Mouse (Mus musculus) stomach, embryonic 15.5 days (tissue): ENCODE results near the gene Cap2. TPM values are rescaled to one million over a fixed set of nuclear protein-coding genes. Genes with fewer than 3 reads are reported as not detected.

Source experiments
- ATAC-seq: fragments of 200-750 bp; cut with Nextera tagmentation; 2 replicates; pipeline ENCODE4 v1.8.0; 2017; ENCODE audit warnings: low read depth, moderate number of reproducible peaks, moderate TSS enrichment; ENCODE audit not compliant: insufficient read depth, low FRiP score
- H3K27ac ChIP-seq: fragments of 300-500 bp; sonication (generic); 2 replicates; pipeline ENCODE4 v1.5.1; 2015; ENCODE audit warnings: mild to moderate bottlenecking, inconsistent platforms
- H3K27me3 ChIP-seq: fragments of 300-500 bp; sonication (generic); replicated peaks from 2 replicates; pipeline ENCODE4 v1.6.1; 2015; ENCODE audit warnings: inconsistent platforms
- H3K36me3 ChIP-seq: fragments of 300-500 bp; sonication (generic); 2 replicates; pipeline ENCODE4 v1.6.1; 2015; ENCODE audit warnings: inconsistent platforms
- H3K4me1 ChIP-seq: fragments of 300-500 bp; sonication (generic); 2 replicates; pipeline ENCODE4 v1.6.1; 2015; ENCODE audit warnings: inconsistent platforms
- H3K4me2 ChIP-seq: fragments of 300-500 bp; sonication (generic); 2 replicates; pipeline ENCODE4 v1.6.1; 2015; ENCODE audit warnings: mild to moderate bottlenecking, inconsistent platforms
- H3K4me3 ChIP-seq: fragments of 300-500 bp; sonication (generic); replicated peaks from 2 replicates; pipeline ENCODE4 v1.5.1; 2015; ENCODE audit warnings: inconsistent platforms
- H3K9ac ChIP-seq: fragments of 300-500 bp; sonication (generic); 2 replicates; pipeline ENCODE4 v1.6.1; 2015; ENCODE audit warnings: inconsistent platforms
- H3K9me3 ChIP-seq: fragments of 300-500 bp; sonication (generic); 2 replicates; pipeline ENCODE4 v1.6.1; 2016; ENCODE audit warnings: inconsistent platforms
- WGBS: fragments of 180-500 bp; shearing (Covaris S2); methylation state at CpG from one replicate; pipeline ENCODE4 v1.1.7; 2015; 5-methylcytosine and 5-hydroxymethylcytosine counted together
- polyA plus RNA-seq: library from polyadenylated mRNA; unstranded; fragments of >200 nt; fragmentation: Nextera tagmentation; extraction: Ambion mirVana; gene quantifications from 2 replicates; pipeline ENCODE4 v1.2.1, GENCODE M21; 2015

Gene Cap2
- polyA plus RNA-seq, 1 experiment from 2014 or later, result 9.7 TPM

DNA sequence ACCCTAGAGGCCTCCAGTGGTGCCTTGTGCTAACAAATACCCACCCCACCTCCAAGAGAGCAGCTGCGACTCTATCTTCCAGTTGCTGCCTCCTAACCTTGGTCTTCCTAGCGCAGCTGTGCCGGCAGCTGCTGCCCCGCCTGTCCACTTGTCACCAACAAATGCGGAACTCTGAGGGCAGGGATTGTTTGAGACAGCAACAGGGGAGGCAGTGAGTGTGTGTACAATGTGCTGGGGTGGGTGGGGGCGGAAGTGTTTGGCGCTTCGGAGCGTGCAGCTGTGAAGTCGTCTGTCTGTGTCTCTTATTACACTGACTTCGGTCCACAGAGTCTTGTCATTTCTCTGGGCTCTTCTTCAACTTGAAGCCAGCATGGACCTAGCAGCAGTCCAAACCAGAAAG, 118.0 kb downstream of the Cap2 start:
- no peak overlapping the region for H3K27ac ChIP-seq
- 12% methylated on average over 11 of the region's 11 CpGs for WGBS
- peak; percentile 56; the same call in 1 of the 2 replicates for ATAC-seq

DNA sequence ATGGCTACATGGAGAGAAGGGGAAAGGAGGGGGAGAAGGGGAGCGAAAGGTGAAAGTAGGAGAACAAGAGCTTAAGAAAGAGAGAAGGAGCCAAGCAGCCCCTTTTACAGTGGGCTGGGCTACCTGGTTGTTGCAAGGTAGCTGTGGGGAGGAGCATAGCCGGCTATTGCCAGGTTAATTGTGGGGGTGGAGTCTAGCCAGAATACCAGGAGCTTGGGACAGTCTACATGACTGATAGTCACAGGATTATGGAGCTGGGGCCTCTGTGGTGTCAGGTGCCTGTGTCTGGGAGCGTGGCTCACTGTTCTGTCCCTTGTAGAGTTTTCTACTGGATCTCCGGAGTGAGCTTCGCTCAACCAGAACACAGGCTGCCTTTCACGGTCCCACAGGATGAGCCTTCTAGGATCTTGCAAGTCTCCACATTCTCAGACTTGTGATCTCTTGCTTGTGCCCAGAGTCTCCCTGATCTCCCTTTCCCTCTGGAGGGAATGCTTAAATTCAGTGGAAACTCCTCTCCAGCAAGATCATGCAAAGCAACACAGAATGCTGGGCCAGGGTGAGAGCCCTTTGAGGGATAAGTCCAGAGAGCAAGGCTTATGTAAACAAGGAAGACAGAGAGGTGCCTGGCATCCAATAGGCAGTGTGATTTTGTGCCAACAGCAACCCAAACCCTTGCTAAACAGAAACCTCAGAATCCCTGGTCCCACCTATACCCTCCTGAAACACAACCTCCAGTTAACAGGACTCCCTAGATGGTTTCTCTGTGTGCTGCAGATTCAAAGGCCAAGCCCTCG, 119.5 kb downstream of the Cap2 start:
- no peak overlapping the region for H3K4me3 ChIP-seq
- no peaks in the 10 kb centered on the region for H3K9me3 ChIP-seq
- whole genome bisulfite sequencing, result 82% methylated on average over 7 of the region's 7 CpGs
- peaks cover 14% of the 10 kb centered on the region; the same call in 1 of the 2 replicates for H3K4me1 ChIP-seq
- no peak overlapping the region for H3K4me2 ChIP-seq
- ATAC-seq, result no peak
- no peak overlapping the region for H3K9ac ChIP-seq
- H3K36me3 ChIP-seq, result no peaks in the 10 kb centered on the region
- no peak overlapping the region for H3K27ac ChIP-seq
- H3K27me3 ChIP-seq, result no peaks in the 10 kb centered on the region

More for the DNA sequence above, 118.0 kb downstream of the Cap2 start:
- Histone ChIP-seq H3K27me3 (no peaks in the 10 kb centered on the region), H3K4me3 (no peak overlapping the region), H3K36me3 (no peaks in the 10 kb centered on the region), H3K4me1 (peaks cover 14% of the 10 kb centered on the region; the same call in 1 of the 2 replicates), H3K9me3 (no peaks in the 10 kb centered on the region), H3K9ac (no peak overlapping the region), H3K4me2 (peak overlapping the region; percentile 37)

DNA sequence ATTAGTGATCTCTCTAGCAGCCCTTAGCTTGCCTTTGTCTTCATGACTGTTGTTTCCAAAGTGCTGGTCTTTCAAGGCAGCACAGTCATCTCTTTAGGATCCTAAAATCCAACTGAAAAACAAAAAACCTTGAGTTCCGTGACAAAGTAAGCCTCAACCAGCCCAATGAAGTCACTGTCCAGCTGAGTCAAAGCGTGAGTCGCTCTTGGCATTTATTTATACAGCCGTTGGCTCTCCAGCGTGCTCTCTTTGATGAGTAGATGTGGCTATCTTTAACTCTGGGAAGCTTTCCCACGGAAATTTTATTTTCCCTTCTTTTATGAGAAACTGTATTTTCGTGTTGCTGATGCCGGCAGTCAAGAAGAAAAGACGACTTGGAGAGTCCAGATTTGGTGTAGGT, 125.0 kb downstream of the Cap2 start:
- 84% methylated on average over 9 of the region's 9 CpGs for WGBS
- H3K9ac ChIP-seq, result no peak overlapping the region
- no peak for ATAC-seq

DNA sequence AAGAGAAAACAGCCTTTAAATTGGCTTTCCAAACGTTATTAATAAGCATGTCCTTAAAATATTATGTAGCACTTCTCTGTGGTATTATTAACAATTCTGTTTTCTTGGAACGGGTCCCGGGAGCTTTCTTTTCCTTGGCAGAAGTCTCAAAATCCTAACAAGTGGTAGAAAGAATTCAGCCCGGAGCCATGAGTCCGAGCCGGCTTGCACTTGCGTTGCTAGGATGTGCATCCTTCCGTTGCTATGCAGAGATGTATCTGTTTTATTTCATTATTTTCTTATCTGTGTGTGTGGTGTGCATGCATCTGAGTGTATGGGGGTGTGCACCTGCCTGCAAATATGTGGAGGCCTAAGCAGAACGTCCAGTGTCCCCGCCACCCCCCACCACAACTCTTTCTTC, 126.2 kb downstream of the Cap2 start:
- no peak overlapping the region for H3K4me2 ChIP-seq
- no peaks in the 10 kb centered on the region for H3K27me3 ChIP-seq
- no peaks in the 10 kb centered on the region for H3K36me3 ChIP-seq
- WGBS, result 59% methylated on average over 10 of the region's 10 CpGs
- H3K27ac ChIP-seq, result no peak overlapping the region
- ATAC-seq, result no peak
- H3K4me1 ChIP-seq, result no peaks in the 10 kb centered on the region
- no peak overlapping the region for H3K9ac ChIP-seq
- no peaks in the 10 kb centered on the region for H3K9me3 ChIP-seq
- no peak overlapping the region for H3K4me3 ChIP-seq

More for the DNA sequence above, 125.0 kb downstream of the Cap2 start:
- Histone ChIP-seq H3K9me3 (no peaks in the 10 kb centered on the region), H3K4me2 (no peak overlapping the region), H3K36me3 (no peaks in the 10 kb centered on the region), H3K27me3 (no peaks in the 10 kb centered on the region), H3K27ac (no peak overlapping the region), H3K4me3 (no peak overlapping the region), H3K4me1 (no peaks in the 10 kb centered on the region)

DNA sequence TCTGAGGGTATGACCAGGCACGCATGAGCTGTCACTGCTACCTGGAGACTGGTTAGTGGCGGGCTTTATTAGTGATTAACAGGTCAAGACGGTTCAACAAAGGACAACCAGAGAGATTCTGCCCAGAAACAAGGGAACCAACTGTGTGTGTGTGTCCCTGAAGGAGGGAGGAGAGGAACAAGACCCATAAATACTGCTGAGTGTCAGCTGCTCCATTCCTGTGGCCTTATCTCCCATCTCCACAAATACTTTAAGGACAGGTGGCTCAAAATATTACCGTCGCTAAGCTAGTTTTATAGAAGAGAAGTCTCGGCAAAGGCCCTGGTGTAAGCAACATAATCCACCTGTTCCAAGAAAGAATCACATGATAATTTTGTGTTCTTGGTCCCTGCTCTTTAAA, 127.7 kb downstream of the Cap2 start:
- Histone ChIP-seq H3K36me3 (no peaks in the 10 kb centered on the region), H3K27ac (no peak overlapping the region), H3K4me1 (no peaks in the 10 kb centered on the region), H3K27me3 (no peaks in the 10 kb centered on the region), H3K4me2 (no peak overlapping the region), H3K9ac (no peak overlapping the region), H3K9me3 (no peaks in the 10 kb centered on the region), H3K4me3 (no peak overlapping the region)
- no peak for ATAC-seq
- WGBS, result 63% methylated on average over 6 of the region's 6 CpGs

DNA sequence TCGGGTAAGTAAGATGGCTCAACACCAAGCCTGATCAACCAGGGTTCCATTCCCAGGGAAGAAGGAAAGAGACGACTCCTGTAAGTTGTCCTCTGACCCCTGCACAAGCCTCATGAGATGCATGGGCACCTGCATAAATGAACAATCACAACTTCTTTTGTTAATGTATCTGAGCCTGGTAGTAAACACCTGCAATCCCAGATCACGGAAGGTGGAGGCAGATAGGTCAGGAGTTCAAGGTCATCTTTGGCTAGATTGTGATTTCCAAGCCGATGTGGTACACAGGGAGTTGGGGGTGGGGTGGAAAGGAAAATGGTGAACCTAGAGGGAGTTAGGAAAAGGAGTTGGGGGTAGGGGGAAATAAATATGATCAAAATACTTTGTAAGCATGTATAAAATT, 131.1 kb downstream of the Cap2 start:
- H3K36me3 ChIP-seq, result no peaks in the 10 kb centered on the region
- H3K9ac ChIP-seq, result no peak overlapping the region
- H3K4me1 ChIP-seq, result no peaks in the 10 kb centered on the region
- WGBS, result 36% methylated on average over 4 of the region's 4 CpGs
- no peak overlapping the region for H3K4me2 ChIP-seq
- ATAC-seq, result no peak
- no peaks in the 10 kb centered on the region for H3K9me3 ChIP-seq
- no peak overlapping the region for H3K27ac ChIP-seq
- no peaks in the 10 kb centered on the region for H3K27me3 ChIP-seq
- H3K4me3 ChIP-seq, result no peak overlapping the region

DNA sequence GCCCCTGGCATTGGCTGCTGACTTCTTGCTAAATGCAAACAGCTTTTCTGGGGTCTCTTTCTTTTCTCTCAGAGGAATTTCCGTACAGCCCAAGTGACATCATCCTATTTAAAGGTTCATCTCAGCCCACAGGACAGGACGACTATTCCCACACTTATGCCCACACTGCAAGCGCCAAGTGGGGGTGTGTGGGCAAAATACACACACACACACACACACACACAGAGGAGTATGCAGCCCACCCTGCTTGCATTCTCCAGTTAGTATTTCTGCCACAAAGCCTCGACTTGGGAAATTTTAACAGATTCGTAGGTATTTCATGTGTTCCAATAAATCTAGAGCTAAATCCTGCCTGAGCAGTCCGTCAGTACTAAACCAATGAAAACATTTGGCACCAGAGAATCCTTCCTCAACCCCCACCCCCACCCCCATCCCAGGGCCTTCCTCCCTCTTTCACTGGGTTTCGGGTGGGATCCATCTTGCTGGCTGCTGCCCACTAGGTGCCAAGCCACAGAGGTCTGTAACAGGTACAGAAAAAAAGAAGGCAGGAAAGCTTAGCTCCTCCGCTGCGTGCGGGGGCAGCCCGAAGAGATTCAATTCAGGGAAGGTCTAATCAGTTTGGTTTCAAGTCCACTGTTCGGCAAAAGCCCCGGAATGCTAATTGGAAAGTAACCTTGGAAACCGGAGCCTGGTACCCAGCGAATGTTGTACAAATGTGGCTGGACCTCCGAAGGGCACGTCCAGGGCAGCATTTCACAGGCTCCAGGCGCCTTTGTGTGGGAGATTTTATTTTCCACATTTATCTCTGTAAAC, 131.9 kb downstream of the Cap2 start:
- Histone ChIP-seq H3K27me3 (no peaks in the 10 kb centered on the region), H3K9me3 (no peaks in the 10 kb centered on the region), H3K4me1 (no peaks in the 10 kb centered on the region), H3K4me2 (no peak overlapping the region), H3K36me3 (no peaks in the 10 kb centered on the region), H3K9ac (no peak overlapping the region), H3K4me3 (no peak overlapping the region), H3K27ac (no peak overlapping the region)
- WGBS, result 58% methylated on average over 18 of the region's 18 CpGs
- no peak for ATAC-seq

DNA sequence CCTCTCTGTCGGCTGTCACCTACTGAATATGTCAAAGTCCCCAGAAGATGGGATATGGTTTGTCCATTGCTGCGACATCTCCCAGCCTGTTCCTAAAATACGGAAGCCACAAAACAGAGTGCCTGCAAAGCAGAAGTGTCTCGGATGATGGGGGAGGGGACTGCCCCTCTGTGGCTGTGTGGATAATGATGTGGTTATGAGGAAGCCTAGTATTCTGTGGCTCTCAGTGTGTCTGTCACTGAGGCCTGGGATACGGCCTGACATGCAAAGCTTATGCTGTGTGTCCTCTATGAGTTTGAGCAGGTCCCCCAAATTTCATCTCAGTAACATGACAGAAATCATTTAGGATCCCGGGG, 132.5 kb downstream of the Cap2 start:
- Histone ChIP-seq H3K27me3 (no peaks in the 10 kb centered on the region), H3K27ac (no peak overlapping the region), H3K9ac (no peak overlapping the region), H3K4me3 (no peak overlapping the region), H3K36me3 (no peaks in the 10 kb centered on the region), H3K4me1 (no peaks in the 10 kb centered on the region), H3K4me2 (no peak overlapping the region), H3K9me3 (no peaks in the 10 kb centered on the region)
- no peak for ATAC-seq
- WGBS, result 57% methylated on average over 6 of the region's 6 CpGs

DNA sequence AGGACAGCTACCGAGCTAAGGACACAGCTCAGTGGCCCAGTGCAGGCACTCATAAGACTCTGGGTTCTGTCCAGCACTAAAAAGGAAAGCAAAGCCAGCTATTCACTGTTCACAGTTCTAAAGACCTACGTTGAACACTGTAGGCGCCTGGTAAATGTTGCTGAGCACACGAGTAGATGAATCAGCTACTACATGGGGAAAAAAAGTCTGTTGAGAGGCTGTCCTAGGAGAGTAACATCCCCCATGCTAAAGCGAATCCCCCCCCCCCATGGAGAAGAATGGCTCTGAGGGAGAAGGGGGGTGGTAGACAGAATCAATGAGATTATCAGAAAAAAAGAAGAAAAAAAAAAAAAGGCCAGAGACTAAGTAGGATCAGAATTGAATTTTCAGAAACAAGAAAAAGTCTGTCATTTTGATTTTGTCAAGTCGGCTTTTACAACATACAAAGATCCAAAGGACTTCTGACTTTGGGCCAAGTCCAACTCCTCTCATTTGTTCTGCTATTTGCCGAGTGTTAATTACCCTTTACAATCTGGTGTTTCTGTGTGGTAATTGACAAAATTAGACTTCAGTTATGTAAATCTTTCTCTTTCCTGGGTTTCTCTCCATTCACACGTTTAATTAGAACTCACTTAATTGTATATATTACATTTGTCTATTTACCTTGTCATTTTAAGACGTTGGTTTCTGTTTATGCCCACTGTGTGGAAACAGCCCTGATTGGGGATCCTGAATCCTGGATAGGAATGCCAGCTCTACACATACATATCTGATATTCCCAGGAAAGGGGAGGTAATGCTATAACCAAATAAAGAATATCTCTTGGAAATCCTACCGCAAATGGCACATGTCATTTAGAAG, 139.2 kb downstream of the Cap2 start:
- Histone ChIP-seq H3K4me1 (no peaks in the 10 kb centered on the region), H3K36me3 (no peaks in the 10 kb centered on the region), H3K9me3 (no peaks in the 10 kb centered on the region), H3K27ac (no peak overlapping the region), H3K27me3 (no peaks in the 10 kb centered on the region), H3K4me3 (no peak overlapping the region), H3K4me2 (no peak overlapping the region), H3K9ac (no peak overlapping the region)
- WGBS, result 86% methylated on average over 10 of the region's 10 CpGs
- ATAC-seq, result no peak

DNA sequence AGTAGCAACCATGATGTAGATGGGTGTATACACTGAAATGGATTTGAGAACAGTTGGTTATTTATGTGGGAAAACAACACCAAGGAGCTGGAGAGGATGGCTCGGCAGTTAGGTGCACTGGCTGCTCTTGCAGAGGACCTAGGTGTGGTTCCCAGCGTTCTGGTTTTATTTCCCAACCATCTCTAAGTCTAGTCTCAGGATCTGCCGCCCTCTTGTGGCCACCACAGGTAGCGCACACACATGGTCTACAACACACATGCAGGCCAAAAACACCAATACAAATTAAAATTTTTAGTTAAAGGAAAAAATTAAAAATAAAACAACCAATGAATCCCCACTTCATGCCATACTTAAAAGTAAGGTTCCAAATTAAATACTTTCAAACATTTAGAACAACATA, 140.7 kb downstream of the Cap2 start:
- Histone ChIP-seq H3K4me2 (no peak overlapping the region), H3K4me3 (no peak overlapping the region), H3K9me3 (no peaks in the 10 kb centered on the region), H3K27ac (no peak overlapping the region), H3K36me3 (no peaks in the 10 kb centered on the region), H3K9ac (no peak overlapping the region), H3K27me3 (no peaks in the 10 kb centered on the region), H3K4me1 (no peaks in the 10 kb centered on the region)
- WGBS, result 82% methylated on average over 4 of the region's 4 CpGs
- ATAC-seq, result no peak

DNA sequence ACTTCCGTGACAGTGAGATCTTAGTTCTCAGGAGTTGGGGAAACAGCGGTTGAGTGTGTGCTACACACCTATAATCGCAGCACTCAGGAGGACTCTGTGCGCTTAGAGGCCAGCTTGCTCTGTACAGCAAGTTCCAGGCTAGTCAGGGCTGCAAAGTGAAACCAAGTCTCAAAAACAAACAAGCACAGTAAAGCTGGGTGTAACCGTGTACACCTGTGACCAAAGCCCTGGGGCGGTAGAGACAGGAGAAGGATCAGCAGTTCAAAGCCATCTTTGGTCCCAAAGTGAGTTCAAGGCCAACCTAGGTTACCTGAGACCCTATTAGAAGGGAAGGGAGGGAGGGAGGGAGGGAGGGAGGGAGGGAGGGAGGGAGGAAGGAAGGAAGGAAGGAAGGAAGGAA, 142.5 kb downstream of the Cap2 start:
- 84% methylated on average over 6 of the region's 6 CpGs for WGBS

DNA sequence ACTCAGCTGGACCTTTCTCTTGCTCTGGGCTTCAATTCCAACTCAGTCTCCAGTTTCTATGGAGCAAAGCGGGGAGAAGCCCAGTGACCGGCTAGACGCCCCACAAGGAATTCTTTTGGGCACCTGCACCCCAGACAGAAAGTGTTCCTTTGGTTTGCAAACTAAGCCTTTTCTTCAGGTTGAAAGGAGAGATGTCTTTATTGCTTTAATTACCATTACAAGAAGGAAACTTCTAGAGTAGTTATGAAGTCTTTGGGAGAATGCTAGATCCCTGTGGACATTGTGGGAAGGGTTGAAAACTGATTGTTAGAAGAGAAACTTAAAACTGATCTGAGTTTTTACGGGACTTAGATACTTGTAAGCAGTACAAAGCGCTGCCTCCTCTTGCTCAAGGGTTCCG, 143.8 kb downstream of the Cap2 start:
- Histone ChIP-seq H3K9me3 (no peaks in the 10 kb centered on the region), H3K4me1 (no peaks in the 10 kb centered on the region), H3K4me3 (no peak overlapping the region), H3K27me3 (no peaks in the 10 kb centered on the region), H3K36me3 (no peaks in the 10 kb centered on the region), H3K4me2 (no peak overlapping the region), H3K27ac (no peak overlapping the region), H3K9ac (no peak overlapping the region)
- no peak for ATAC-seq
- 76% methylated on average over 6 of the region's 6 CpGs for WGBS

More for the DNA sequence above, 142.5 kb downstream of the Cap2 start:
- no peaks in the 10 kb centered on the region for H3K4me1 ChIP-seq
- ATAC-seq, result no peak
- H3K9me3 ChIP-seq, result no peaks in the 10 kb centered on the region
- H3K4me3 ChIP-seq, result no peak overlapping the region
- no peak overlapping the region for H3K9ac ChIP-seq
- no peak overlapping the region for H3K4me2 ChIP-seq
- no peaks in the 10 kb centered on the region for H3K36me3 ChIP-seq
- no peaks in the 10 kb centered on the region for H3K27me3 ChIP-seq
- H3K27ac ChIP-seq, result no peak overlapping the region
